Mouse (Mus musculus): ENCODE data around the gene Camkv.

The Camkv gene

DNA sequence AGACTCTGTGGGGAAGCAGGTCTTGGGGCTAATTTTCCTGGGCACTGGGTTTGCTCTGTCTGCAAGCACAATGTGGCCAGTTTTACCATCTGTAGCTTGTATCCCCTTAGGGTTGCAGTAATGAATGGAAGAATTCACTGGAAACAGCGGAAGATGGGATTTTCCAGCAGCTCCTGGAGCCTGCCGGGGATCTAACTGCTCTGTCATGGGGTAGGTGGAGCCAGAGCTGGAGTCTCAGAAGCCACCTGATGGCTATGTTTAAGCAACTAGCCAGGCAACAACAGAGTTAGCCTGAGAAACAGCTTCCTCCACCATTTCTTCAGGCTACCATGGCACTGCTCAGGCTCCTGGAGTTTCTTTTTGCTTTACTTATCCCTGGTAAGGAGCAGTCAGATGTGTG lies 56.7 kb downstream of the Camkv start, which contains the start of gene Cdhr4:
Gene Cdhr4, plus strand, starts transcription at position 301 of the 400 bp plus-strand sequence.
- DNase-seq (ENCODE audit: low spot score), result no peak

DNA sequence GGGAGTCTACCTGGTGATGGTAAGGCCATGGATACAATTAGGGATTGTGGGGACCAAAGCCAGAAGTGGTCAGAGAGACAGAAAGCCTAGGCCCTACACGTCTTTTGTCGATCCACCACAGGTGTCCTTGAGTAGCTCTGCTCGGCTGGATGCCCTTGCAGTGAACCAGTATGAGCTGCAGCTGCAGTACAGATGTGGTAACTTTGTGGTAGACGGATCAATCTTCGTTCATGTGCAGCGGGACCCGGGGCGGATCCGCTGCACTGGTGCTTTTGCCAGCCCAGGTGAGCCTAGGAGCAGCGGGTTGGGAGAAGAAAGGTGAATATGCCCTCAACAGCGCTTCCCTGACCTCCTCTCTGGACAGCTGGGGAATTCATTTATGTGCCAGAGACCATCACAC lies 57.5 kb downstream of the Camkv start:
- no peak for DNase-seq (ENCODE audit: low spot score)

DNA sequence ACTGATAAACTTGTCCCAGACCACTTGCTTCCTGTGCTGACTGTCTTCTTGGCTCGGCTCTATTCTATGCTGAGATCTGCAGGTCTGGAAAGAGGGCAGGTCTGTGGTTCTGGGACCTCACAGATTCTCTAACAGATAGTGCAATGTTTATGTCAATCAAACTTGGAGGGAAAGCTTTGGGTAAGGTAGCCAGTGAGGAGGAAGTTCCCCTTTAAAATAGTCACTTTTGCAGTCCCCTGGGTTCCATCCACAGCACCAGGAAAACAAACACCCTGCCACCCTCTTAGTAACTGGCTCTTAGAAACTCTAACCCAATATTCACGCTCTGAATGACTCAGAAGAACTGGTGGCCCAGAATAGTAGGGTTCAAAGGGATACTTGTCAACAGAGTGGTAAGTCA lies 59.0 kb downstream of the Camkv start:
- DNase-seq (ENCODE audit: low spot score), result no peak

DNA sequence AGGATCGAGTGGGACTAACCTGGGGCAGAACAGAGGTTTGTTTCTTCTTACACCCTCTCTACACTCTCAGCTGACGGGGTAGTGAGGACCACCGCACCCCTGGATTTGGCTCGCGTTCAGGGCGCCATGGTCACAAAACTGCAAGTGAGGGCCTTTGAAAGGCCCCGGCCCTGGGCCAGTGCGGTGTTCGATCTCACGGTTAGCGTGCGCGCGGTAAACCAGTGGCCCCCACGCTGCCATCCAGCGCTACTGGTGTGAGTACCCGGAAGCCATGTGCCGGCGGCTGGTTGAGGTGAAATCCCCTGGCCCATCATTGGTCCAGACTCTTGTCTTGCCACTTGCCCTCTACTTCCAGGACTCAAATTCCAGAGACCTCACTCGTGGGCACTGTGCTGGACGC lies 60.0 kb downstream of the Camkv start:
- no peak for DNase-seq (ENCODE audit: low spot score)

DNA sequence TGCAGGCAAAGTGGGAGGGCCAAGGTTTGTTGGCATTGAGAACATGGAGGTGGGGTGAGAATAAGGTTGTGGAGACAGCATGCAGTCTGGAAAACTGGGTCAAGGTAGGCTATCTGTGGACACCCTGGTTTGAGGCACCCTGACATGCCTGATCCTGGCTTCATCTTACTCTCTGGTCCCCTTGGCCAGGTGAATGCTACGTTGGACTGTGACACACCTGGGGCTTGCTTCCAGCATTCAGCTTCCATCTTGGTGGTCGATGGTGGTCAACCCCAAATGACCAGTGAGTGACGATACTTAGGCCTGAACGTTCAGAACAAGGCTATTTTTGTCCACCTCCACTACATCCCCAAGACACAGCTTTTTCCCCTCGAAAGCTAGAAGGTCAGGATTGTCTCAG lies 60.6 kb downstream of the Camkv start, which contains the start of gene Gm20662:
Gene Gm20662, plus strand, starts transcription at position 301 of the 400 bp plus-strand sequence.
- DNase-seq (ENCODE audit: low spot score), result no peak

Data from urinary bladder, postnatal 25 days (tissue).